In the genomic region with DNA sequence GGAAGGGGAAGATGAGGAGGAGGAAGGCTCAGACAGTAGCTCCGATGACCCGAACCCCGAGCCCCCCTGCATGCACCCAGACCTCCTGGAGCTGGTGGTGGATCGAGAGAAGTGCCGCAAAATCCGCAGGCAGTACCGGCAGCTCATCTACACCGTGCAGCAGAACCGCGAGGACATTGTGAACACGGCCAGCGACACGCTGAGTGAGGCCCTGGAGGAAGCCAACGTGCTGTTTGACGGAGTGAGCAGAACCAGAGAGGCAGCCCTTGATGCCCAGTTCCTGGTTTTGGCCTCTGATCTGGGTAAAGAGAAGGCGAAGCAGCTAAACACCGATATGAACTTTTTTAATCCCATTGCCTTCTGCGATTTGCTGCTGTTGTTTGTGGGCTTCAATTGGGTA, we compare ENCODE assay signal across 13 mouse cellular contexts. TPM values are rescaled to one million over a fixed set of nuclear protein-coding genes. Genes with fewer than 3 reads are reported as not detected.
DNase-seq lines count a peak whose midpoint lies in the region; ATAC-seq and TF ChIP-seq lines count a peak whose summit lies in the region.
"Had no signal": no experiment of that assay in that cellular context is flagged by ENCODE, and none has a peak within 500 bp of the region (broad histone marks: within the 10 kb centered on the region; RNA-seq: fewer than 3 reads in every experiment).

No protein-coding gene starts in this region.

- no peak overlapping the region for H3K27ac ChIP-seq in hindbrain, embryonic 14.5 days
- no peak overlapping the region for H3K27ac ChIP-seq in hindbrain, embryonic 12.5 days
- H3K27ac ChIP-seq in spleen, adult 2 months (ENCODE audit: insufficient read depth, low read length): no peak overlapping the region
- H3K27ac ChIP-seq: embryonic facial prominence, embryonic 13.5 days; heart, embryonic 10.5 days had no signal

- peak overlapping the region; percentile 26 for H3K4me2 ChIP-seq in hindbrain, embryonic 14.5 days (replicated peaks)
- H3K4me2 ChIP-seq in hindbrain, embryonic 12.5 days (replicated peaks): no peak overlapping the region
- H3K4me2 ChIP-seq: embryonic facial prominence, embryonic 13.5 days; lung, embryonic 14.5 days had no signal

- H3K4me1 ChIP-seq in hindbrain, embryonic 14.5 days (replicated peaks; ENCODE audit: control insufficient read depth, insufficient read depth, low read length): peaks cover 22% of the 10 kb centered on the region
- peaks cover 28% of the 10 kb centered on the region for H3K4me1 ChIP-seq in hindbrain, embryonic 12.5 days
- no peaks in the 10 kb centered on the region; the same call in 1 of the 2 replicates for H3K4me1 ChIP-seq in spleen, adult 2 months (ENCODE audit: control insufficient read depth, insufficient read depth, insufficient read length)

- H3K27me3 ChIP-seq in hindbrain, embryonic 14.5 days (ENCODE audit: control insufficient read depth, insufficient read depth, low read length): no peaks in the 10 kb centered on the region
- no peaks in the 10 kb centered on the region for H3K27me3 ChIP-seq in hindbrain, embryonic 12.5 days
- H3K27me3 ChIP-seq in spleen, adult 2 months (ENCODE audit: control insufficient read depth, insufficient read depth, low read length): no peaks in the 10 kb centered on the region
- H3K27me3 ChIP-seq: embryonic facial prominence, embryonic 13.5 days had no signal

- H3K9me3 ChIP-seq in hindbrain, embryonic 14.5 days (ENCODE audit: control insufficient read depth, low read length): no peaks in the 10 kb centered on the region
- H3K9me3 ChIP-seq in hindbrain, embryonic 12.5 days (replicated peaks): no peaks in the 10 kb centered on the region
- H3K9me3 ChIP-seq: embryonic facial prominence, embryonic 13.5 days; heart, embryonic 10.5 days had no signal

- no peak for TF ChIP-seq CTCF in spleen, adult 2 months (IDR thresholded peaks at IDR 0.05; ENCODE audit: extremely low read depth, insufficient read depth, insufficient read length, insufficient replicate concordance)

- H3K9ac ChIP-seq in hindbrain, embryonic 14.5 days: no peak overlapping the region
- H3K9ac ChIP-seq in hindbrain, embryonic 12.5 days: no peak overlapping the region
- H3K9ac ChIP-seq: embryonic facial prominence, embryonic 13.5 days; lung, embryonic 14.5 days had no signal

- H3K36me3 ChIP-seq in hindbrain, embryonic 14.5 days (replicated peaks; ENCODE audit: control insufficient read depth, insufficient read depth): peaks cover 25% of the 10 kb centered on the region
- peaks cover 35% of the 10 kb centered on the region for H3K36me3 ChIP-seq in hindbrain, embryonic 12.5 days
- no peaks in the 10 kb centered on the region; the same call in 1 of the 2 replicates for H3K36me3 ChIP-seq in spleen, adult 2 months (ENCODE audit: control insufficient read depth, insufficient read depth, low read length)

- no peak for TF ChIP-seq POLR2A in spleen, adult 2 months (IDR thresholded peaks at IDR 0.05; ENCODE audit: low read depth, low read length)

- no peak overlapping the region for H3K4me3 ChIP-seq in hindbrain, embryonic 14.5 days (replicated peaks; ENCODE audit: low read length)
- H3K4me3 ChIP-seq in hindbrain, embryonic 12.5 days: no peak overlapping the region
- H3K4me3 ChIP-seq in spleen, adult 2 months (ENCODE audit: extremely low read depth, insufficient read depth, insufficient read length): peak overlapping the region; percentile 2; the same call in 1 of the 2 replicates
- H3K4me3 ChIP-seq: embryonic facial prominence, embryonic 13.5 days; heart, embryonic 10.5 days had no signal

- no peak for DNase-seq in hindbrain, embryonic 14.5 days (ENCODE audit: low spot score)
- DNase-seq in spleen, adult 2 months (ENCODE audit: low read depth in 1 of 2, low spot score in 2 of 2): no peak
- no peak for DNase-seq in spleen, postnatal 10 days (ENCODE audit: low spot score in 2 of 2)
- no peak for DNase-seq in left cerebral cortex, adult 8-10 months (ENCODE audit: low spot score in 2 of 2)
- DNase-seq in kidney, adult 18-20 months: no peak
- DNase-seq: adrenal gland, adult 8-10 months; heart, postnatal 36 days; lung, embryonic 14.5 days; thymus, postnatal 25 days had no signal

- ATAC-seq in hindbrain, embryonic 14.5 days (ENCODE audit: low FRiP score): peak; percentile 39; the same call in 1 of the 2 replicates
- no peak for ATAC-seq in hindbrain, embryonic 12.5 days (ENCODE audit: low FRiP score)
- peak; percentile 26 for ATAC-seq in common myeloid progenitor, adult 5-6 weeks (replicated peaks; ENCODE audit: low read depth, poor library complexity, severe bottlenecking)

- WGBS in hindbrain, embryonic 14.5 days: 78% methylated on average over 18 of the region's 18 CpGs
- 91% methylated on average over 18 of the region's 18 CpGs for WGBS in hindbrain, embryonic 12.5 days
- WGBS in spleen, adult 2 months: 48% methylated on average over 18 of the region's 18 CpGs

RNA-seq across cellular contexts. Expression of a gene that starts 0.4 kb away (rescaled TPM):
- 0.88 TPM in 1 of 2 replicates, not detected in the other for polyA plus RNA-seq in hindbrain, embryonic 14.5 days (2014; fragmentation: Nextera tagmentation; extraction: Ambion mirVana)
- polyA plus RNA-seq in hindbrain, embryonic 12.5 days (2016; fragmentation: Nextera tagmentation; extraction: Ambion mirVana): 0.53 and 0.59 TPM in 2 replicates
- polyA plus RNA-seq in spleen, adult 2 months (2012; rRNA removed): 0.34 TPM in 1 of 2 replicates, not detected in the other
- total RNA-seq in common myeloid progenitor, adult 5-6 weeks (2017): 3.3 and 3.6 TPM in 2 replicates
- 1 to 10 TPM; 1.4 to 2.1 (median 1.8) TPM for total RNA-seq in left cerebral cortex, adult 8-10 months (2022)

RNA-seq across cellular contexts. Expression of a gene that starts 33.1 kb away (rescaled TPM):
- polyA plus RNA-seq in hindbrain, embryonic 14.5 days (2014; fragmentation: Nextera tagmentation; extraction: Ambion mirVana): 124 and 126 TPM in 2 replicates
- 155 TPM in 2 replicates for polyA plus RNA-seq in hindbrain, embryonic 12.5 days (2016; fragmentation: Nextera tagmentation; extraction: Ambion mirVana)
- polyA plus RNA-seq in spleen, adult 2 months (2012; rRNA removed): 14.8 and 18.7 TPM in 2 replicates
- total RNA-seq in common myeloid progenitor, adult 5-6 weeks (2017): 114 and 119 TPM in 2 replicates
- total RNA-seq in left cerebral cortex, adult 8-10 months (2022): 10 to 100 TPM; 44.4 to 54.4 (median 51.4) TPM
